Mouse (Mus musculus): Measurements from ENCODE around the gene Stxbp5l.
"Not testable (repeated sequence)": the region's sequence is repeated elsewhere in the genome, so short reads cannot be mapped to it uniquely, and the experiment has no call there.

Stxbp5l gene

DNA sequence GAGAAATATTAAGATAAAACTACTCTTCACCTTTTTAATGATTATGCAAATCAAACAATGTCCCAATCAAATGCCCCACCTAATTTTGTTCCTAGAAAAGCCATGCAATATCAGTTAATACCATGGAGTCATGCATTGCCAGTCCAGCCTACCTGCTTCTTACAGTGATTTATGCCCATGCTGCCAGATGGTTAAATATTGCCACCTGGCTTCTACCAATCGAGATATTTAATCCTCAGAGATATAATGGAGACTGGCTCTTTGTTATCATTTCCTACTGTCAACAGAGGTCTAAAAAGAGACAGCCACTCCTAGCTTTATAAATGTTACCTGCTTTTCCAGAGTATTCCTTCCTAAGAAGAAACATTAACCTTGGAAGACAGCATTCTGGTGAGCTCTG lies 104.6 kb downstream of the Stxbp5l start:
- no peak for DNase-seq (ENCODE audit: low read depth, low spot score)

DNA sequence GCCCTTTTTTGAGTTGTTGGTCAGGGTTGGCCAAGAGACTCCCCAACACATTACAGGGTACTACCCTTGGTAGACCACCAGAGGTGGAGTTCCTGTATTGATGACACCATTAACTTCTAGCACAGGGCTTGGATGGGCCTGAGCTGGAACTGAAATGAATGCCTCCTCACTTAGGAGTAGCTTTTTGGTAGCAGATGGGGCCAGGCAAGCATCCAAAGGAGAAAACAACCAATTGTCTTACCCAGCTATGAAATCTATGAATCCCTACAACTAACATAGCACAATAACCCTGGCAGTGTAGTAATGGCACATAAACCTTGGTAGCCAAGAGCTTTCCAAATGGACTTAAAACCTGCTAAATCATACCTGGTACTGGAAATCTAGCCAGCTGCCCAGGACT lies 111.1 kb downstream of the Stxbp5l start:
- no peak for DNase-seq (ENCODE audit: low read depth, low spot score)

- DNase-seq (ENCODE audit: low read depth, low spot score), result no peak
Observed at GRCm38 (mm10) chr16:37261678-37262077, 123.1 kb downstream of the Stxbp5l start.

- no peak for DNase-seq (ENCODE audit: low read depth, low spot score)
Observed at GRCm38 (mm10) chr16:37219151-37219550, 165.6 kb downstream of the Stxbp5l start.

GRCm38 (mm10) chr16:37208783-37209182 lies 176.0 kb downstream of the Stxbp5l start:
- DNase-seq (ENCODE audit: low read depth, low spot score), result no peak

GRCm38 (mm10) chr16:37194152-37194551 lies 190.6 kb downstream of the Stxbp5l start:
- DNase-seq (ENCODE audit: low read depth, low spot score), result no peak

- DNase-seq (ENCODE audit: low read depth, low spot score), result not testable (repeated sequence)
Observed at GRCm38 (mm10) chr16:37125190-37125589, 259.6 kb downstream of the Stxbp5l start.

DNA sequence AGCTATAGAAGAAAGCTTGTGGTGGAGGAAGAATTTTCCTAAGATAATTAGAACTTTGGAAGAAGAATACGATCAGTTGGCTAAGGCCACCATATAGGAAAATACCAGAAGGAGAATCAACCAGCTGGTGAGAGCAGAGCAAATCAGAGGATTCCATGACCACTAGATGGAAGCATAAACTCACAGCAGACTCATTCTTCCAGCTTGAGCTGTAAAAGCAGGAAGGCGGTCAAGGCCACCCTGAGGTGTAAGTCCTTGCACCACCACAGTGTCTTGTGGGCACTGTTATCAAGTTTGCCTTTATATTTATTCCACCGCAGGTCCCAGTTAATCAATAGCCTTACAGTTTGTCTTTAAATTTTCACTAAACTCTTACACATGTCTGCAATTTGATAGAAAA lies 275.5 kb downstream of the Stxbp5l start:
- peak; percentile 52 for DNase-seq (ENCODE audit: low read depth, low spot score)

DNA sequence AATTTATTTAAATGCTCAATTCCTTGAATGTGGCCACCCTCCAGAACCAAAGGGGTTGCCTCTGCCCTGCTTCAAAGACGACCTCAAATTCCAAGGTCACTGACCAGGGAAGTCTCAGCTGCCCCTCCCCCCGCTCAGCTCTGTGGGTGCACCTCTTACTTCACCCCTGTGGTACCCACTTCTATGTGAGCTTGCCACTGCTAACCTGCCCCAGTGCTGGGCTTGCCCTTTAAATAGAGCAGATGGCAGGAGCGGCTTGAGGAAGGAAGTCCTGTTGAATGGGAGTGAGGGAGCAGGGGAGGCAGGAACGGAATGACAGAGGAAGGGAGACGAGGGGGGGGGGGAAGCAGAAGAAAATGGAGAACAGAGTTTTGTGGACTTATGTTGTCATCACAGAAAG lies 276.0 kb downstream of the Stxbp5l start:
- DNase-seq (ENCODE audit: low read depth, low spot score), result no peak

DNA sequence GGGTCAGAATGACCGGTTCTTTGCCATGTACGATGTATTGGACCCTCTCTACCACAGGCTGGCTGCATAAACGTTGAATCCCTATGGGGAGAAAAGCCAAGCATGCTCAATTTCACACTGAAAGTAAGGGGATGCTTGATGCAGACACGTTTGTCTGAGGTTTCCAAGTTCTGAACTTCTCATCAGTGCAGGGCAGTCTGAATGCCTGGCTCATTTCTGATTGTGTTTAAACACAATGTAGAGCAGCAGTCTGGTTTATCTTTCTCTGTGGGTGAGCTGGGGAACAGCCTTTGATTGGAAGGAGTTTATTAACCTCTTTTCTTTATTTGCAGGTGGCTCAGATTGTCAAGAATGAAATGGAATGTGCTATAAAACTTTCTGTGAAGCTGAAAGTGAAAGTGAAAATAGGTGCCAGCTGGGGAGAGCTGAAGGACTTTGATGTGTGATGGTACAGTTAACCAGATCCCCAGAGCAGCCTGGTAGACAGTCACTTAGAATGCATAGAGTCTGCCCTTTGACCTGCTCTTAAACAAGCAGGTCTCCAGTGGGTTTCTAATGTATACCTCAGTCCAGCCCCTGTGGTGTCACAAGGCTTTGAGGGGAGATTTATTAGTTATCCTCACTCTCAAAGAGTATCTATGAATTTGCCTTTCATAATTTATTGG lies 290.5 kb downstream of the Stxbp5l start:
- no peak for DNase-seq (ENCODE audit: low read depth, low spot score)

GRCm38 (mm10) chr16:37089648-37090047 lies 295.1 kb downstream of the Stxbp5l start:
- DNase-seq (ENCODE audit: low read depth, low spot score), result no peak

DNA sequence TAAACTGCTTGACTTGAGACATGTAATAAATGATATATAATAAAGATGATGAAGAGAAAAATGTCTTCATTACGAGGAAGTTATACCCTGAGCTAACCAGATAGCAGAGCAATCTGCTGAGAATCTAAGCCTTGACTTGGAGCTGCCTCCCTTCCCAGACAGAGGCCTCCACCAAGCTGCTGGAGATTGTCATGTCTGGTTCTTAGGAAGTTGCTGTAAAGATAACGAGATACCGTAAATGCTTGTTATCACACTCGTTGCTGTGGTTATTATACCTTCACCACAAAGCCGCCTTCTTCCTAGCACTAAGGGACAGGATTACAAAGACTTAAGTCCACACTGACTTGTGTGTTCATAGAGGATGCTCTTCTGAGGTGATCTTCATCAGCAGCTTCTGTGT lies 312.4 kb downstream of the Stxbp5l start:
- no peak for DNase-seq (ENCODE audit: low read depth, low spot score)
